Mouse (Mus musculus) CD4-positive, CD25-positive, alpha-beta regulatory T cell, adult 4 months (primary cell): ENCODE data around the gene Bicral. TPM values are rescaled to one million over a fixed set of nuclear protein-coding genes. Genes with fewer than 3 reads are reported as not detected.
"Not testable (repeated sequence)": the region's sequence is repeated elsewhere in the genome, so short reads cannot be mapped to it uniquely, and the experiment has no call there.

ENCODE experiments used
- ATAC-seq: one replicate; pipeline ENCODE4 v1.8.0; 2017
- polyA plus RNA-seq, 2 experiments: library from polyadenylated mRNA; unstranded; fragments of 100-300 nt; shearing (Covaris generic); gene quantifications; one replicate each; pipeline ENCODE4 v1.2.1; 2017

Gene Bicral
- polyA plus RNA-seq, 2 experiments from 2014 or later, result 10.8 to 11.9 TPM

GRCm38 (mm10) chr17:46874133-46874532, 15.9 kb upstream of the Bicral start:
- ATAC-seq, result no peak

DNA sequence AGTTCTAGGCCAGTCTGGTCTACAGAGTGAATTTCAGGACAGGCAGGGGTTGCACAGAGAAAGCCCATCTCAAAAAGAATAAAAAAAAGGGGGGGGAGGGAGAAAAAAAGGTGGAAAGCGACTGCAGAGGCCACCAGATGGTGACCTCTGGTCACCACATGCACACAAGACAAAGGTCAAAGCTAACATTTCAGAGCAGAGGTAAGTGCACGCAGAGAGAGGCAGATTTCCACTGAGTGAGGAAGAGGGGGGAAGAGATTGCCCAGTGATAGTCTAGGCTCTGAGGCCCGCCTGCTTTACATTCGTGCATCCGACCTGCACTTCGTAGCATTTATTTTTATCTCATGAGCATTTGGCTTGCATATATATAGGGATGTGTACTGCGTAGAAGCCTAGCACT, 14.5 kb upstream of the Bicral start:
- no peak for ATAC-seq

DNA sequence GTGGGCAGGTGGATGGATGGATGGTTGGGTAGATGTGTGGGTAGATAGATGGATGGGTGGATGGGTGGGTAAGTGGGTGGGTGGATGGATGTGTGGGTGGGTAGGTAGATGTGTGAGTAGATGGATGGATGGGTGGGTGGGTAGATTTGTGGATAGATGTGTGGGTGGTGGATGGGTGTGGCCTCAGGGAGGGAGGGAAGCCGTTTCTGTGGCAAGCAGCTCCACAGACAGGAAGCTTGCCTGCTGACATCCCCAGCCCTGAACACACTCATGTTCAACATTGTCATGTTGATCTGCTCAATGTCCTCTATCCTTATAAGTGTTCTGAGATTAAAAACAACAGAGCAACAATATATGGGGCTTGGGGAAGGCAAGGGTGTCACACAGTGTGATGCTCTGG, 12.6 kb upstream of the Bicral start:
- peak; percentile 78 for ATAC-seq

GRCm38 (mm10) chr17:46870204-46870798, 12.0 kb upstream of the Bicral start:
- peak; percentile 83 for ATAC-seq

DNA sequence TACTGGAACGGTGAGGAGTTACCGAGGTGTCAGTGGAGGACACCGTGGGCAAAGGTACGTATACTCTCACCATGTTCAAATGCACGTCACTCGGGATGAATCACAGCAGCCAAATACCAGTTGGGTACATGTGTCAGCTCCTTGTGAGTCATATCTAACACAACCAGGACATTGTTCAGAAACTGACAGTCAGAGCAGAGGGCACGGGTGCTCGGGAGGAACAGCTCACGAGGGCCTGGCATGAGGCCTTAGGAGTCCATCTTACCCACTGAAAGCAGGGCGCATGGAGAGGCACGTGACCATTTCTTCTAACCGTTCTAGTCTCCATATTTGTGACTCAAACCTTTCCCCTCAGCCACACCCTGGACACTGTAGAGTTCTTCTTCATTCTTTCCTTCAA, 8.6 kb upstream of the Bicral start:
- no peak for ATAC-seq

DNA sequence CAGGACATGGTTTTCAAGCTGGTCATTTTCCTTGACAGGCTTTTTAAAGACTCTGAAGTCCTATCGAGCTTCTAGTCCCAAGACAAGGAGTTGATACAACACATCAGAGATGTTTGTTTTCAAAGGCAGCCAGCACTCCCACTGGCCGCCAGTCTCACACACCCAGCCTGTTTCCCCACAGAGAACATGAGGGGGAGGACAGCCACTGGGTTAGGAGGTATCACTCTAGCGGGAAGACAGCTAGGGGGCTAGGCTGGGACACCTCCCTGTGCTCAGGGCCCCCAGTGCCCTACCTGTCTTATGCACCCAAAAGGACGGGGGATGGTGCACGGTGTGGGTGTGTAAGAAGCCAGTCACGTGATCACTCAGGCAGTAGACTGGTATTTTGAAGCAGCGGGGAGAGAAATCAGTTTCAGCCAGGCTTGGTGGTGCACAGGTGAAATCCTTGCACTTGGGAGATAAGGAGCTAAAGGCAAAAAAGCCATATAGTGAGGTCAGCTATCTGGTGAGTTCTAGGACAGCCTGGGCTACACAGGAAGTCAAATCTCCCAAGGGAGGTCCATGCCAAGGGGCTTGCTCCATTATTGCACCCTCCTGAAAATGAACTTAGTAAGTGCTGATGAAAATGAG, 6.4 kb upstream of the Bicral start:
- no peak for ATAC-seq

- ATAC-seq, result no peak
Measured at GRCm38 (mm10) chr17:46860120-46860519, 1.8 kb upstream of the Bicral start.

DNA sequence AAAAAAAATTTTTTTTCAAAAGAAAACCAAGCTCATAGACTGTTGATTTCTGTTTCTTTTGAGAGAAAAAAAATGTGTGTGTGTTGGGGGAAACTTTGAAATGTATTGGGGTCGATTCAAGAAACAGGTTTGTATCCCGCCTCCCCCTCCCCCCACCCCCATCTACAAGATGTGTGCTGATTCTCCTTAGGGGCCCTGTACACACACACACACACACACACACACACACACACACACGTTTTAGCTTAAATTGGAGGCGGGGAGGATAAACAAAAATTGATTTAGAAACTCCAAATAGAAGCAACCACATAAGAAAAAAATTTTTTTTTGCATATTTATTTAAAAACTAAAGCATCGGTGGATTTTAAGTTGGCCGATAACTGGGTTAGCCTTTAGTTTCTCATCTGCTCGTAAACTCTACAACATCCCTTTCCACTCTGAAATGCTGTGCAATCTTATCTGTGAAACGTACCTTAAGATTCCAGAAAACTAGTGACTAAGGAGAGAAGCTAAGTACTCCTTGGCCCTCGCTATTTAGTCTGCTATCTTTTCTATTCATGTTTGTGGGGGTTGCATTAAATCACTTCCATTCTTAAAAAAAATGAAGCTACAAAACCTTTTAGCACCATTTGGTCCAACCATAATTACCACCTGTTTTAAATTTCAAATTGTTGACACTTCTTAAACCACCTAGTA, 615 bp upstream of the Bicral start:
- ATAC-seq, result no peak

- peak; percentile 51 for ATAC-seq
Measured at GRCm38 (mm10) chr17:46857361-46857902, 850 bp downstream of the Bicral start.

GRCm38 (mm10) chr17:46856471-46857360, 1.6 kb downstream of the Bicral start:
- ATAC-seq, result peak; percentile 65

GRCm38 (mm10) chr17:46856107-46856388, 2.2 kb downstream of the Bicral start:
- no peak for ATAC-seq

DNA sequence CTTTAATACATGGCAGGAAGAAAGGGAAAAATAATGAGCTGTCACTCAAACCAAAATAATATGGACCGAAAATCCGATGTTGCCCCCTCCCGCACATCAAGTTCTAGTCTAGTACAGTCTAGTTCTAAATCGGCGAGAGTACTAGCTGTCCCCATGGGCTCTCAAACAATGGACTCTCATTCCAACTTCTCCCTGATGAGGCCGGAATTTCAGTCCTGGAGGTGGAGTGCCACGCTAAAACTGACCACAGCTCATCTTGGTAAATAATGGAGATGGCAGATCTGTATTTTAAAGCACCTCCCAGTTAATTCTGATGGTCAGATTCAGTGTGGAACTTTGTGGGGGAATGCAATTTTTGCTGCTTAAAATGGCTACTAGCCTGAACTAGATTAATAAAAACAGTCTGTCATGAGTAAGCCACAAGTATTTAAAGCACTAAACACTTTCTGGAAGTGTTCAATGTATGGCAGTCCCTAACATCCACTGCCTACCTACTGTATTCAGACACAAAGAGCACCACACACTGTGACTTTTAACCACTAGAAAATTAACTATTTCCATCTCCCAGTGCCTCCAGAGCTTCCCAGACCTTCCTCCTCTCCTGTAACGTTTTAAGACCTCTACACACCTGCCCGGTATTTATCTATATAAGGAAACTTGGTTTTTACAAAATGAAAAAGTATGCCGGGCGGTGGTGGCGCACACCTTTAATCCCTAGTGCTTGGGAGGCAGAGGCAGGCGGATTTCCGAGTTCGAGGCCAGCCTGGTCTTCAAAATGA, 2.8 kb downstream of the Bicral start:
- no peak for ATAC-seq

GRCm38 (mm10) chr17:46854640-46855110, 3.6 kb downstream of the Bicral start:
- no peak for ATAC-seq

- ATAC-seq, result no peak
Measured at GRCm38 (mm10) chr17:46854096-46854495, 4.2 kb downstream of the Bicral start.

- no peak for ATAC-seq
Measured at GRCm38 (mm10) chr17:46853281-46853680, 5.0 kb downstream of the Bicral start.

- no peak for ATAC-seq
Measured at GRCm38 (mm10) chr17:46852725-46853124, 5.6 kb downstream of the Bicral start.

- ATAC-seq, result no peak
Measured at GRCm38 (mm10) chr17:46847206-46847605, 11.1 kb downstream of the Bicral start.

DNA sequence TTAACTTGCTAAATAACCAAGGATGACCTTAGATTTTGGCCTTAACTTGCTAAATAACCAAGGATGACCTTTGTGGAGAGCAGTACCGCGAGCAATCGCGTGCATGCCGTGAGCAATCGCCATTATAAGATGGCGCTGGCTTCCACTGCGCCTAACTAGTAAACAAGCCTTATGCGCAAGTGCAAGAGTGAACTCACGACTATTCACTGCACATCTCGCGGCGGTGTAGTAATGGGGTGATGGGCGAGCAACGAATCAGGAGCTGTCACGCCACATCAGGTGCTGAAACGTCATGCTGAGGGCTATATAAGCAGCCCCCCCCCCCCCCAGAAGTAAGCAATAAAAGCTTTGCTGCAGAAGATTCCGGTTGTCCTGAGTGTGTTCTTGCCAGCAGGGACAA, 11.7 kb downstream of the Bicral start:
- not testable (repeated sequence) for ATAC-seq

DNA sequence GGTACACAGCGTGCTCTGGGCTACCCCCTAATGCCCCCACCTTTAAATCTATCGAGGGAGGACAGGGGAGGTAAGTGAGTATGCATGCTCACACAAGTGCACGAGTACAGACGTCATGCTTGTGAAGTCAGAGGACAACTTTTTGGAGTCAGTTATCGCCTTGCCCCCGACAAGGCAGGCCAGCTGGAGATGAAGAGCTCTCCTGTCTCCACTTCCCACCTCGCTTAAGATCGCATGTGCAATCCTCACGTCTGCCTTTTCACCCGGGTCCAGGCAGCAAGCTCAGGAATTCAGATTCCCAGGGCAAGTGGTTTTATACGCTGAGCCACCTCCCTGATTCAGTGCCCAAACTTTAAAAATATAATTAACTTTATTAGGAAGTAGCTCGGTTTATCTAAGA, 13.0 kb downstream of the Bicral start:
- ATAC-seq, result no peak

- no peak for ATAC-seq
Measured at GRCm38 (mm10) chr17:46844811-46845210, 13.5 kb downstream of the Bicral start.

DNA sequence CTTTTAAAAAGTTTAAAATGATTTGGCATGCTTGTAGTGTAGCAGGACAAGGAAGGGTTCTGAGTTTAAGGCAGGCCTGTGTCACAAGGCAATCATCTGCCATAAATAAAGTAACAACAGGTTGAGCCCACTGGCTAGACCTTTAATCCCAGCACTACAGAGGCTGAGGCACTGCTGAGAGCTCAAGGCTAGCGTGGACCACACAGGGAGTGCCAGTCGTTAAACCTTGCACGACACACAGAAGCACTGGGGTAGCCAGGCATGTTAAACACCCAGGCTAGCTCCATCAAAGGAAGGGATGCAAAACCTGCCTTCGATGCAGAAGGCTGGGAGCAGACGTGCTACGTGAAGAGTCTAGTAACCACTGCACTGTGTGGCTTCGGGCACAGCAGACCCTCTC, 14.6 kb downstream of the Bicral start:
- ATAC-seq, result no peak

DNA sequence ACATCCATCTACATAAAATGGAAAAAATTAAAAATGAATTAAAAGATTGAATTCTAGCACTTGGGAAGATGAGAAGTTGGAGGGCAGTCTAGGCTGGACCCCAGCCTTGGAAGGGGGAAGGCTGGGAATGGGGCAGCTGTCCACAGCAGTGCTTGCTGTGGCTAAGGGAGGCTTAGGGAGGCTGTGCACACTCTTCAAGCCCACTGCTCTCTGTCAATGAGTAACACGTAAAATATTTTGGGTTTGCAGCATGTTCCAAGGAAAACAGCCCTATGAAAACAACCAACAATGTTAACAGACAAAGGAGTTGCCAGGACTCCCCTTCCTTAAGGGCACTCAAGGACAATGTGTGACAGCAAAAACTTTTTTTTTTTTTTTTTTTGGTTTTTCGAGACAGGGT, 15.3 kb downstream of the Bicral start:
- no peak for ATAC-seq
